Mouse (Mus musculus): ENCODE measurements around the gene Vstm2a. TPM values are rescaled to one million over a fixed set of nuclear protein-coding genes. Genes with fewer than 3 reads are reported as not detected.

Vstm2a gene
- 0.45 and 0.58 TPM in 2 replicates for polyA plus RNA-seq (2016; fragmentation: Nextera tagmentation; extraction: Ambion mirVana)

DNA sequence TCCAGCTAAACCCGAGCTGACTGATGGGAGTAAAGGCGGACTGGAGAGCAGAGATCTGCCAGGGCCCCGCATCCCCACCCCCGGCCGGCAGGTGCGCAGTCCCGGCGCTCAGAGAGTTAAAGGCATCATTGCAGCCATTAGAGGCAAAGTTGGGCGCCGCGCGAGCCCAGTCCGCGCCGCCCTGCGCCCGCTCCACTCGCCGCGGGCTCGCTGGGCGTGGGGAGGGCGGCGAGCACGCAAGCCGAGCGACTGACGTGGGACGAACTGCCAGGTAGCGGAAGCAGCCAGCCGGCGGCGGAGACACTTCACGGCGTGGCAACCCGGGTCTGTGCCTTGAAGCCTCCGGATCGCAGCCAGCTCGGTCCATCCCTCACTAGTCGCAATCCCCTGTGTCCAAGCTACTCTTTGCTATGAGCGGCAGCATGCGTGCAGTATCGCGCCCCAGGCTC, at the start of gene Vstm2a:
Gene Vstm2a, plus strand, starts transcription at position 252 of the 449 bp plus-strand sequence.
- peak; percentile 57; the same call in 1 of the 2 replicates for ATAC-seq (ENCODE audit: insufficient number of reproducible peaks, insufficient read depth, low FRiP score, low TSS enrichment, low read depth)
- Histone ChIP-seq H3K4me2 (peak within 1 kb of the TSS; percentile 82), H3K9ac (replicated peaks) (peak within 1 kb of the TSS; percentile 48), H3K27me3 (peaks cover 52% of the 10 kb centered on the region), H3K4me3 (replicated peaks) (peak within 1 kb of the TSS; percentile 50), H3K9me3 (no peaks in the 10 kb centered on the region), H3K36me3 (no peaks in the 10 kb centered on the region), H3K27ac (no peak within 1 kb of the TSS), H3K4me1 (replicated peaks) (peaks cover 11% of the 10 kb centered on the region; the same call in 1 of the 2 replicates)
- WGBS: under 1% methylated on average over 44 of the region's 44 CpGs

DNA sequence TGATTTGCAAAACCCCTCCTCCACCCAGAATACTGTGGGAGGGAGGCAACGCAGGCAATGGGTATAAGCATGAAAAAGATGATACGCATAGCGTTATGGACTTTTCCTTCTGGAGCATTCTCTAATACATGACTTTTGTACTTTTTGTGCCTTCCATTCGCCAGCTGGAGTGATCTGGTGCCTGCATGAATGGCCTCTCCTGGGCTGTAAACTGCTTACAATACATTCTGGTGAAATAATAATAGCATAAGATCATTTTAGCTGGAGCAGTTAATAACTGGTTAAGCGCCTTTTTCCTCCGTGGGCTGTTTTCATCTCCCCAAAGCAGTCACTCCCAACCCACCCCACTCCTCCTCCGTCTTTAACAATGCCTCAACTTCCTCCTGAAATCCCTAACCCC, 513 bp upstream of the Vstm2a start:
- Histone ChIP-seq H3K27ac (no peak overlapping the region), H3K36me3 (no peaks in the 10 kb centered on the region), H3K4me2 (peak overlapping the region; percentile 82), H3K4me3 (replicated peaks) (peak overlapping the region; percentile 50), H3K27me3 (peaks cover 52% of the 10 kb centered on the region), H3K9me3 (no peaks in the 10 kb centered on the region), H3K4me1 (replicated peaks) (peaks cover 11% of the 10 kb centered on the region; the same call in 1 of the 2 replicates), H3K9ac (replicated peaks) (peak overlapping the region; percentile 48; the same call in 1 of the 2 replicates)
- WGBS: 37% methylated on average over 7 of the region's 7 CpGs
- ATAC-seq (ENCODE audit: insufficient number of reproducible peaks, insufficient read depth, low FRiP score, low TSS enrichment, low read depth): no peak

DNA sequence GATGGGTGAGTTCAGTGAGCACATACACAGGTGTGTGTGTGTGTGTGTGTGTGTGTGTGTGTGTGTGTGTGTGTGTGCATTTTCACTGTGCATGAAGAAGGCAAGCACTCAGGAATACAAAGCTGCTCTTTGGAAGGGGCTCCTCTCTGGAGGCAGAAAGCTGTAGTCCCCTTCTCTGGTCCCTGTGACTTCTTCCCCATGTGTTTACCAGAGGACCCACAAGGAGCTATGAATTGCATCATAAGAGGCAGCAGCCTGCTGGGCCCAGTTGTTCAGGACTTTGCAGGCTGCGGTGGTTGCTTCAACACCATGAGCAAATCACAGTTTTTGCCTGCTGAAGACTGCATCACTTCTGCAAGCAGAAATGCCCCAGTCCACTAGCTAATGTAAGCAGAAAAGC, 776 bp downstream of the Vstm2a start:
- Histone ChIP-seq H3K36me3 (no peaks in the 10 kb centered on the region), H3K9me3 (no peaks in the 10 kb centered on the region), H3K9ac (replicated peaks) (no peak overlapping the region), H3K4me3 (replicated peaks) (no peak overlapping the region; the same call in 1 of the 2 replicates), H3K27ac (no peak overlapping the region), H3K27me3 (peaks cover 52% of the 10 kb centered on the region), H3K4me2 (peak overlapping the region; percentile 82; the same call in 1 of the 2 replicates), H3K4me1 (replicated peaks) (peaks cover 11% of the 10 kb centered on the region; the same call in 1 of the 2 replicates)
- no peak for ATAC-seq (ENCODE audit: insufficient number of reproducible peaks, insufficient read depth, low FRiP score, low TSS enrichment, low read depth)
- WGBS: 32% methylated on average over 1 of the region's 1 CpGs

DNA sequence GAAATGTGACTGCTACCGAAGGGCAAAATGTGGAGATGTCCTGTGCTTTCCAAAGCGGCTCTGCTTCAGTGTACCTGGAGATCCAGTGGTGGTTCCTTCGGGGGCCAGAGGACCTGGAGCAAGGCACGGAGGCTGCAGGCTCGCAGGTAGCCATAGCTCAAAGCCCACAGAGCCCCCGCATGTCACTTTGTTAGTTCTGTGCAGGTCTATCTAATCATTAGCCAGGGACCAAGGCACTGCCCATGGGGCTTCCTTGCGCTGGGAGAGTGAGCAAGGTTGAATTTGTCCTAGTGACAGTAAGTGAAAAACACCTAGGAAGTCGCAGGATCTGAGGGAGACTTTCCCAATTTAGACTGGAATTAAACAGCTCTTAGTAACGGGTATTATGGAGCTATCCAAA, 2.4 kb downstream of the Vstm2a start:
- Histone ChIP-seq H3K9ac (replicated peaks) (no peak overlapping the region), H3K4me2 (no peak overlapping the region), H3K27me3 (peaks cover 52% of the 10 kb centered on the region), H3K4me1 (replicated peaks) (peaks cover 11% of the 10 kb centered on the region; the same call in 1 of the 2 replicates), H3K9me3 (no peaks in the 10 kb centered on the region), H3K4me3 (replicated peaks) (no peak overlapping the region), H3K36me3 (no peaks in the 10 kb centered on the region), H3K27ac (no peak overlapping the region)
- no peak for ATAC-seq (ENCODE audit: insufficient number of reproducible peaks, insufficient read depth, low FRiP score, low TSS enrichment, low read depth)
- WGBS: 17% methylated on average over 9 of the region's 9 CpGs

DNA sequence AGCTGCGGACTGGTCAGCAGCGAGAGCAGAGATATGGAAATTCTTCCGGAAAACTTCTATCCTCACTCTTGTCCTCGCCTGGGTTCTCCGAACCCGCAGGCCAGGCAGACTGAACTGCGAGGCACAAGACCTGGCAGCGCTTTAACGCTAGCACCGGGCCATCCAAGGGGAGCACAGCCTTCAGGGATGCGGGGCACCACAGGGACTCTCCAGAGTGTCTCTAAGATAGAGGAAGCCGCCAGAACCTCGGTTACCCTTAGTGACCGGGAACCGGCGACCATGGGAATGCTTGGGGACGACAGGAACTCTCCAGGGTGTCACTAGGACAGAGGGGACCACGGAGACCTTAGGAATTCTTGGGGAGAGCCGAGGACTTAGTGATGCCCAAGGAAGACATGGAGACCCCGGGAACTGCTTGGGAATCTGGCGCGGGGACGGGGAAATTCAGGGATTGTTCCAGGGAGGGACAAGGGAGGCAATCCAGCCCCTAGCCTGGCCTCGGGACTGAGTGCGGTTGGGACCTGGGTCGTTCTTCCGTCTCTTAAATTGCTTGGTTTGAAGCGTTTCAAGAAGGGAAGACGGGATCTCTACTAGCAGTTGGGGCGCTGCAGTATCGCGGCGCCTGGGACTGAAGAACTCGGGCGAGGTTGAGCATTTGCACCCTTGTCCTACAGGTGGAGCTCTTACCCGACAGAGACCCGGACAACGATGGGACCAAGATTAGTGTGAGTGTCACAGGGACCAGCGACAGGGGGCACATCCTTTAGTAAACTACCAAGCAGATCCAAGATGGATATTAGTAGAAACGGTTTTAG, 3.4 kb downstream of the Vstm2a start:
- Histone ChIP-seq H3K27me3 (peaks cover 49% of the 10 kb centered on the region), H3K9me3 (no peaks in the 10 kb centered on the region), H3K4me1 (replicated peaks) (peaks cover 11% of the 10 kb centered on the region; the same call in 1 of the 2 replicates), H3K9ac (replicated peaks) (peak overlapping the region; percentile 45; the same call in 1 of the 2 replicates), H3K27ac (no peak overlapping the region), H3K4me2 (peak overlapping the region; percentile 63), H3K4me3 (replicated peaks) (peak overlapping the region; percentile 38), H3K36me3 (no peaks in the 10 kb centered on the region)
- peak; percentile 43; the same call in 1 of the 2 replicates for ATAC-seq (ENCODE audit: insufficient number of reproducible peaks, insufficient read depth, low FRiP score, low TSS enrichment, low read depth)
- under 1% methylated on average over 40 of the region's 40 CpGs for WGBS

DNA sequence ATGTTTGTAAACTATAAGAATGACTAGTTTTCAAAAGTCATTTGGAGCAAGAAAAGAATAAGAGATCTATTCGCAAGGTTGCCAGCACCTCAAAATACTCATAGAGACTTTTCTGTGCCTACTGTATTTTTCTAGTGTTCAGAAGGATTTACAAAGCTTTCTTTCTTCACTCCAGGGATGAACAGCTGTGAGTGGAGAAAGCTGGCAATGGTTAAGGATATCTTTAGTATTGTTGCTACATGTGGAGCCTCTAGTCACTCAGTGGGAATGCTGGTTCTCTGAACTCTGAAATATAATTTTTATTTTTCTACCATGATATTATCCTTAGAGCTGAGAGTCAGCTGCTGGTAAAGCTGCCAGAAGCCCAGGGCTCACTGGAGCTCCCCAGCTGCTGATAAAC, 10.9 kb downstream of the Vstm2a start:
- WGBS: 93% methylated on average over 1 of the region's 1 CpGs
- H3K9ac ChIP-seq (replicated peaks): no peak overlapping the region

DNA sequence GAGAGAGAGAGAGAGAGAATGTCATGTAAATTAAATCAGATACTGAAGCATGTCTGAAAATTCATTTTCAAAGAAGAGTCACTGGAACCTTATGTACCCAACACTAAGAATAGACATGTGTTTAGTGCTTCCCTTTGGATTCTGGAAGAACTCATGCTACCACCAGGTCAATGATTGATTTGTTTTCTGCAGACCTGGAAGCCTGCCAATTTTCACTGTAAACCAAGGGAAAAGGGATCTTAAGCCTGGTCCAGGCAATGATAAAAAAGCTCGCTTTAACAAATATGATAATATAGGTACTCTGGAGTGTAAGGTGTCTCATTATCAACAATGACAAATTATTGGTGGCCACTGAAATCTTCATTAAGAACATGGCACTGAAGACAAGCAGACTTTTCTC, 32.9 kb downstream of the Vstm2a start:
- no peaks in the 10 kb centered on the region for H3K27me3 ChIP-seq
- no peaks in the 10 kb centered on the region for H3K36me3 ChIP-seq
- no peak overlapping the region for H3K27ac ChIP-seq
- no peak overlapping the region for H3K4me2 ChIP-seq
- ATAC-seq (ENCODE audit: insufficient number of reproducible peaks, insufficient read depth, low FRiP score, low TSS enrichment, low read depth): no peak
- no peaks in the 10 kb centered on the region for H3K4me1 ChIP-seq (replicated peaks)
- H3K9me3 ChIP-seq: no peaks in the 10 kb centered on the region
- no peak overlapping the region for H3K4me3 ChIP-seq (replicated peaks)
- WGBS: 82% methylated on average over 1 of the region's 1 CpGs
- H3K9ac ChIP-seq (replicated peaks): no peak overlapping the region

More for the DNA sequence above, 10.9 kb downstream of the Vstm2a start:
- Histone ChIP-seq H3K4me1 (replicated peaks) (no peaks in the 10 kb centered on the region), H3K36me3 (no peaks in the 10 kb centered on the region), H3K27ac (no peak overlapping the region), H3K4me3 (replicated peaks) (no peak overlapping the region), H3K27me3 (no peaks in the 10 kb centered on the region), H3K9me3 (no peaks in the 10 kb centered on the region), H3K4me2 (no peak overlapping the region)
- no peak for ATAC-seq (ENCODE audit: insufficient number of reproducible peaks, insufficient read depth, low FRiP score, low TSS enrichment, low read depth)

DNA sequence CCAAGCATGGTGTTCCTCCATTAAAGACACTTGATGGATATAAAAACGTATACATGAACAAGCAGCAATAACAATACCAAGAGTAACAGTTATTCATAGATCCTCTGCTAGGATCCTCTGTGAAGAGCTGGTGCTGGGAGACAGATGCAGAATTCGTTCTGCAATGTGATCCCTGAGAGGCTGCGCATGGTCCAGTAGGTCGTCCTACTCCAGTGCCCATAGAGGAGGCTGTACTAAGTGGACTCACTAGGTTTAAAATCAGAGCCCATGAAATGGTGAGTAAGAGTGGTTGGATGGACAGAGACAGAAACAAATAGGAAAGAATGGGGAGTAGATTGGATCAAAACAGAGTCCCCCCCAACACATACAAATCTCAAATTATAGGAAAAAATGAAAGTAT, 35.4 kb downstream of the Vstm2a start:
- H3K4me1 ChIP-seq (replicated peaks): no peaks in the 10 kb centered on the region
- no peak overlapping the region for H3K27ac ChIP-seq
- WGBS: 80% methylated on average over 4 of the region's 4 CpGs
- no peaks in the 10 kb centered on the region for H3K9me3 ChIP-seq
- no peaks in the 10 kb centered on the region for H3K36me3 ChIP-seq
- no peak for ATAC-seq (ENCODE audit: insufficient number of reproducible peaks, insufficient read depth, low FRiP score, low TSS enrichment, low read depth)
- H3K27me3 ChIP-seq: no peaks in the 10 kb centered on the region
- H3K9ac ChIP-seq (replicated peaks): no peak overlapping the region
- H3K4me2 ChIP-seq: no peak overlapping the region
- no peak overlapping the region for H3K4me3 ChIP-seq (replicated peaks)

DNA sequence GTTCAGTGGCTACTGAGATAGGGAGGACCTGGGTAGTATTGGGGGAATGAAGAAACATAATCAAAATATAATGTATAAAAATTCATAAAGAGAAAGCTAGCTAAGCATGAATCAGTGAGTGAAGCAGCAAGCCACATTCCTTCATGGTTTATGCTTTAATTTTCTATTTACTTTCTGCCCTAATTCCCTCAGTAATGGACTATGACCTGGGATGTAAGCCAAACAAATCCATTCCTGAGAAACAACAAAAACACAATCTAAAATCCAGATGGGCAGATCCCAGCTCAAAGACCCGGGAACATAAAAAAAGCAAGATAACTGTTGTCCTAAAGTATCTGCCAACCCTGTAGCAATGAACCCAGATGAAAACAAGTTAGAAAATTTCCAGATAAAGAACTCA, 39.0 kb downstream of the Vstm2a start:
- 74% methylated on average over 1 of the region's 1 CpGs for WGBS

DNA sequence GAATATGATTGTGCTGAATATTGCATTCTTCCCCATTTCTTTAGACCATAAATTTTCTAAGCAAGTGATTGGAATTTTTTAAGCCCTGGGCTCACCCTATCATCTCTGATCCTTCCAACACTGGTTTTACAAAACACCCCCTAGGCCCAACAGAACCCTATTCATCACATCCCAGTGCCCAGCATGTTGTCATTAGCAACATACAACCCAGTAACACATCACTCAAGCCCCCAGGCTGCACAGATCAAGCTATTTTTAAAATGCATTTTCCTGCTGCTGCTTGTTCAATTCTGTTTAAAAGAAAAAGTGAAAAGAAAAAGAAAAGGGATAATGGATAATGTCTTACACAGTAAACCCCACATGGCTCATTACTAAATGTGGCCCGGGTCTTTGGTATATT, 42.0 kb downstream of the Vstm2a start:
- Histone ChIP-seq H3K27me3 (no peaks in the 10 kb centered on the region), H3K9ac (replicated peaks) (no peak overlapping the region), H3K9me3 (no peaks in the 10 kb centered on the region), H3K4me1 (replicated peaks) (no peaks in the 10 kb centered on the region), H3K36me3 (no peaks in the 10 kb centered on the region), H3K27ac (no peak overlapping the region), H3K4me3 (replicated peaks) (no peak overlapping the region), H3K4me2 (no peak overlapping the region)
- WGBS: 67% methylated on average over 1 of the region's 1 CpGs
- no peak for ATAC-seq (ENCODE audit: insufficient number of reproducible peaks, insufficient read depth, low FRiP score, low TSS enrichment, low read depth)

More for the DNA sequence above, 39.0 kb downstream of the Vstm2a start:
- H3K4me2 ChIP-seq: no peak overlapping the region
- no peaks in the 10 kb centered on the region for H3K27me3 ChIP-seq
- no peaks in the 10 kb centered on the region for H3K4me1 ChIP-seq (replicated peaks)
- no peak for ATAC-seq (ENCODE audit: insufficient number of reproducible peaks, insufficient read depth, low FRiP score, low TSS enrichment, low read depth)
- no peak overlapping the region for H3K27ac ChIP-seq
- no peaks in the 10 kb centered on the region for H3K36me3 ChIP-seq
- H3K9me3 ChIP-seq: no peaks in the 10 kb centered on the region
- H3K4me3 ChIP-seq (replicated peaks): no peak overlapping the region
- H3K9ac ChIP-seq (replicated peaks): no peak overlapping the region

DNA sequence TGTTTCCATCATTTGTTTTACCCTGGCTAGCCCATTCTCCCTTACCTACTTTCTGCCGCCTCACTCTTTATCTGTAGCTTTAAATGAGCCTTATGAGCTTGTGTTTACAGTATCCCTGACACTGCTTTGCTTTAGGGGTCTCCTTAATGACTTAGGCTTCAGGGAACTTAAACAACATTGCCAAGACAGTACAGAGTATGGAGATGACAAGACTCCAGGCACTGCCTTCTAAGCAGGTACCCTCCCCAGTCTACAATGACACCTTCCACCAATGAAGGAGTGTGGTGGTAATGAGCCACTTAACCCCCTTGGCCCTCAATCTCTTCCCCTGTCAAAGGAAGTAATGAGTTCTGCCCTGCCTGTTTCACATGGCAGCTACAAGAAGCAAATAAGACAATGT, 42.4 kb downstream of the Vstm2a start:
- Histone ChIP-seq H3K27me3 (no peaks in the 10 kb centered on the region), H3K4me1 (replicated peaks) (no peaks in the 10 kb centered on the region), H3K9ac (replicated peaks) (no peak overlapping the region), H3K36me3 (no peaks in the 10 kb centered on the region), H3K4me2 (no peak overlapping the region), H3K4me3 (replicated peaks) (no peak overlapping the region), H3K9me3 (no peaks in the 10 kb centered on the region), H3K27ac (no peak overlapping the region)
- WGBS: 18% methylated on average over 1 of the region's 1 CpGs
- ATAC-seq (ENCODE audit: insufficient number of reproducible peaks, insufficient read depth, low FRiP score, low TSS enrichment, low read depth): no peak

Measured in limb, embryonic 12.5 days (tissue).